ENCODE assay signal across 10 mouse cellular contexts in the genomic region with DNA sequence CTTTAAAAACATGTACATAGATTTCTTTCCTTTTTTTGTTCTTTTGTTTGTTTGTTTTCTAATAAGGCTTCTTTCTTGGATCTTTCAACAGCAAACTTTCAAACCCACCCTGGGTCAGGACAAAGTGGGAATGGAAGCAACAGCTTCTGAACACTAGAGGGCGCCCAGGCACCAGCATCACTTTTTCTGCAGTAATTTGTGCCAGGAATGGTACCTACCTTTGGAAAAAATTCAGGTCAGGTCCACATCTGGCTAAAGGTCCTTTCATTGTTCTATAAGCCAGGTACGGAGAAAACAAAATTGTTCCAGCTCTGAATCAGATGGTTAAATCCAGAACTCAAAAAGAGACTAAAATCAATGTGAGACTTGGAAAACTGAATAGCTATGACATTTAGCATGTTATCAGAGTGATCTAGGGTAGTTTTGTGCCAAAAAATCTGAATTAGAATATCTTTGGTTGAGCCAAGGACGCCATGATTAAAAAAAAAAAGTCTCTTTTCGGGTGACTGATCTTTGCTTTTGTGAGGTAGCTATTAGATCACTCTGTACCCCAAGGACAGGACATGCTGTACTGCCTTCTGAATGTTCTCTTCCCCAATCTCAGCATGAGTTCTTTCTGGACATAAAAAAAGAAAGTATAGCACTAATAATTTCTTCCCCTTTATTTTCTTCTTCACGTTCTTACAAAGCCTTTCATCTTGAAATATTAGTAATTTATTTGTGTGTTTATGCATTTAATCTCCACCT. TPM values are rescaled to one million over a fixed set of nuclear protein-coding genes. Genes with fewer than 3 reads are reported as not detected.
DNase-seq lines count a peak whose midpoint lies in the region; ATAC-seq lines count a peak whose summit lies in the region.
"Had no signal": no experiment of that assay in that cellular context is flagged by ENCODE, and none has a peak within 500 bp of the region (broad histone marks: within the 10 kb centered on the region; RNA-seq: fewer than 3 reads in every experiment).

No protein-coding gene starts in this region.

- H3K27ac ChIP-seq in midbrain, embryonic 11.5 days (ENCODE audit: low read depth, low read length): no peak overlapping the region
- no peak overlapping the region for H3K27ac ChIP-seq in midbrain, embryonic 16.5 days (ENCODE audit: low read length)
- H3K27ac ChIP-seq: macrophage had no signal

- H3K4me1 ChIP-seq in midbrain, embryonic 11.5 days (ENCODE audit: control insufficient read depth, insufficient read depth, low read length): no peaks in the 10 kb centered on the region
- H3K4me1 ChIP-seq in midbrain, embryonic 16.5 days (ENCODE audit: control insufficient read depth, insufficient read depth, low read length): 0 out of 2 replicates have a peak, but pooled peaks cover 2% of the 10 kb centered on the region

- peak; percentile 59 to 74 for DNase-seq in cerebellum, adult 18-20 months
- DNase-seq in midbrain, embryonic 11.5 days (ENCODE audit: low spot score, missing footprints): peak; percentile 92
- peak; percentile 62 for DNase-seq in adrenal gland, postnatal 10 days
- DNase-seq in lung, postnatal 36 days: peak; percentile 33
- DNase-seq in layer of hippocampus, adult 11-12 months (ENCODE audit: low spot score): no peak

- no peak for ATAC-seq in cerebellum, adult (ENCODE audit: insufficient number of reproducible peaks, low FRiP score, low TSS enrichment)
- peak; percentile 49; the same call in 1 of the 2 replicates for ATAC-seq in midbrain, embryonic 11.5 days (ENCODE audit: low FRiP score)
- ATAC-seq in midbrain, embryonic 16.5 days: no peak
- peak; percentile 79 for ATAC-seq in erythroblast, adult 5-6 weeks (replicated peaks; ENCODE audit: low FRiP score, poor library complexity, severe bottlenecking)

- WGBS in midbrain, embryonic 11.5 days: 32% methylated on average over 5 of the region's 5 CpGs
- 33% methylated on average over 5 of the region's 5 CpGs for WGBS in midbrain, embryonic 16.5 days

- H3K4me3 ChIP-seq in midbrain, embryonic 11.5 days (ENCODE audit: low read depth, low read length): no peak overlapping the region
- no peak overlapping the region for H3K4me3 ChIP-seq in midbrain, embryonic 16.5 days (ENCODE audit: low read depth, low read length)

- no peak overlapping the region for H3K9ac ChIP-seq in midbrain, embryonic 11.5 days (ENCODE audit: low read length)
- H3K9ac ChIP-seq in midbrain, embryonic 16.5 days (ENCODE audit: low read depth, low read length): no peak overlapping the region

- no peak overlapping the region for H3K4me2 ChIP-seq in midbrain, embryonic 11.5 days
- no peak overlapping the region for H3K4me2 ChIP-seq in midbrain, embryonic 16.5 days (ENCODE audit: low read length)

- H3K9me3 ChIP-seq in midbrain, embryonic 11.5 days (ENCODE audit: control insufficient read depth, low read length): no peaks in the 10 kb centered on the region
- no peaks in the 10 kb centered on the region for H3K9me3 ChIP-seq in midbrain, embryonic 16.5 days (replicated peaks; ENCODE audit: control insufficient read depth, low read length, poor library complexity, severe bottlenecking)

- H3K27me3 ChIP-seq in midbrain, embryonic 11.5 days (ENCODE audit: control insufficient read depth, insufficient read depth, low read length): no peaks in the 10 kb centered on the region
- H3K27me3 ChIP-seq in midbrain, embryonic 16.5 days (ENCODE audit: control insufficient read depth, insufficient read depth, low read depth, low read length): no peaks in the 10 kb centered on the region

- no peaks in the 10 kb centered on the region for H3K36me3 ChIP-seq in midbrain, embryonic 11.5 days (ENCODE audit: control insufficient read depth, insufficient read depth, low read length)
- no peaks in the 10 kb centered on the region for H3K36me3 ChIP-seq in midbrain, embryonic 16.5 days (ENCODE audit: control insufficient read depth, insufficient read depth, low read length)

RNA-seq across cellular contexts. Expression of gene Ackr1, which starts 9.5 kb away (rescaled TPM):
- polyA plus RNA-seq in midbrain, embryonic 11.5 days (2014; fragmentation: Nextera tagmentation; extraction: Ambion mirVana): 3.5 and 5.4 TPM in 2 replicates
- polyA plus RNA-seq in midbrain, embryonic 16.5 days (2015; fragmentation: Nextera tagmentation; extraction: Ambion mirVana): 18.6 and 19.9 TPM in 2 replicates
- total RNA-seq in adrenal gland, postnatal 10 days (2021): 1 to 10 TPM; 4.5 to 5.5 TPM
- total RNA-seq in erythroblast, adult 5-6 weeks (2015; ENCODE audit: low replicate concordance): 67.1 and 89.7 TPM in 2 replicates
- total RNA-seq in erythroblast, adult 5-6 weeks (2017; ENCODE audit: low replicate concordance): 43.2 and 60.3 TPM in 2 replicates
- polyA plus RNA-seq: macrophage had no signal

RNA-seq across cellular contexts. Expression of gene Aim2, which starts 26.7 kb away (rescaled TPM):
- polyA plus RNA-seq in midbrain, embryonic 11.5 days (2014; fragmentation: Nextera tagmentation; extraction: Ambion mirVana): 4.1 and 6.6 TPM in 2 replicates
- polyA plus RNA-seq in midbrain, embryonic 16.5 days (2015; fragmentation: Nextera tagmentation; extraction: Ambion mirVana): 1.5 and 1.7 TPM in 2 replicates
- total RNA-seq in adrenal gland, postnatal 10 days (2021): 1 to 10 TPM; 3.4 to 5.1 TPM
- 20.5 and 27.7 TPM in 2 replicates for total RNA-seq in erythroblast, adult 5-6 weeks (2015; ENCODE audit: low replicate concordance)
- total RNA-seq in erythroblast, adult 5-6 weeks (2017; ENCODE audit: low replicate concordance): 45.9 and 55.4 TPM in 2 replicates

RNA-seq across cellular contexts. Expression of gene Cadm3, which starts 43.5 kb away (rescaled TPM):
- 19.4 and 22.9 TPM in 2 replicates for polyA plus RNA-seq in midbrain, embryonic 11.5 days (2014; fragmentation: Nextera tagmentation; extraction: Ambion mirVana)
- 64.7 and 69.7 TPM in 2 replicates for polyA plus RNA-seq in midbrain, embryonic 16.5 days (2015; fragmentation: Nextera tagmentation; extraction: Ambion mirVana)
- 10 to 100 TPM; 13.5 to 19.4 TPM for total RNA-seq in adrenal gland, postnatal 10 days (2021)
- 4.8 TPM in 1 of 2 replicates, not detected in the other for total RNA-seq in erythroblast, adult 5-6 weeks (2015; ENCODE audit: low replicate concordance)
- total RNA-seq in erythroblast, adult 5-6 weeks (2017; ENCODE audit: low replicate concordance): 1.4 and 5.4 TPM in 2 replicates
- polyA plus RNA-seq: macrophage had no signal

RNA-seq across cellular contexts. Expression of gene Mptx2, which starts 46.4 kb away (rescaled TPM):
- not detected in 2 replicates for polyA plus RNA-seq in midbrain, embryonic 11.5 days (2014; fragmentation: Nextera tagmentation; extraction: Ambion mirVana)
- not detected in 2 replicates for polyA plus RNA-seq in midbrain, embryonic 16.5 days (2015; fragmentation: Nextera tagmentation; extraction: Ambion mirVana)
- total RNA-seq in adrenal gland, postnatal 10 days (2021): not detected
- total RNA-seq in erythroblast, adult 5-6 weeks (2015; ENCODE audit: low replicate concordance): not detected in 2 replicates
- total RNA-seq in erythroblast, adult 5-6 weeks (2017; ENCODE audit: low replicate concordance): not detected in 2 replicates
- polyA plus RNA-seq: heart, embryonic 14.5 days; macrophage had no signal

RNA-seq across cellular contexts. Expression of gene Olfr418, which starts 58.2 kb away (rescaled TPM):
- not detected in 2 replicates for polyA plus RNA-seq in midbrain, embryonic 11.5 days (2014; fragmentation: Nextera tagmentation; extraction: Ambion mirVana)
- not detected in 2 replicates for polyA plus RNA-seq in midbrain, embryonic 16.5 days (2015; fragmentation: Nextera tagmentation; extraction: Ambion mirVana)
- total RNA-seq in adrenal gland, postnatal 10 days (2021): not detected
- total RNA-seq in erythroblast, adult 5-6 weeks (2015; ENCODE audit: low replicate concordance): not detected in 2 replicates
- total RNA-seq in erythroblast, adult 5-6 weeks (2017; ENCODE audit: low replicate concordance): not detected in 2 replicates
- polyA plus RNA-seq: heart, embryonic 14.5 days; macrophage had no signal

Comparison
In these comparisons a context has a peak if more than half of its experiments do, and no peak if none do; other contexts are left out.
1. ATAC-seq: peak in midbrain, embryonic 11.5 days (single experiment) and erythroblast, adult 5-6 weeks (single experiment); none in cerebellum, adult (single experiment) and midbrain, embryonic 16.5 days (single experiment).
2. RNA of gene Ackr1, which starts 9.5 kb away (total RNA-seq): 43.2 to 89.7 TPM in erythroblast, adult 5-6 weeks; 4.5 to 5.5 TPM in adrenal gland, postnatal 10 days; every median in the first group is over 4 times any median in the second.